Mouse (Mus musculus) G1E (cell line): ENCODE results near the gene Gadd45g. TPM values are rescaled to one million over a fixed set of nuclear protein-coding genes. Genes with fewer than 3 reads are reported as not detected.
A peak's percentile ranks its signal among the peaks of the same experiment; 100 is the strongest.

ENCODE experiments used
- ATAC-seq: 2 replicates; pipeline ENCODE4 v1.8.0; 2016; ENCODE audit warnings: mild to moderate bottlenecking; ENCODE audit not compliant: insufficient number of reproducible peaks, poor library complexity, low FRiP score, severe bottlenecking; ENCODE audit errors: extremely low read depth
- DNase-seq: peaks from one replicate; pipeline ENCODE4 v3.0.0; 2012; ENCODE audit warnings: low spot score
- H3K27me3 ChIP-seq: 2 replicates; pipeline ENCODE4 v1.6.1; 2012; ENCODE audit warnings: mild to moderate bottlenecking, low read length, inconsistent platforms; ENCODE audit not compliant: insufficient read depth
- H3K36me3 ChIP-seq: replicated peaks from 2 replicates; pipeline ENCODE3; 2012; ENCODE audit warnings: mild to moderate bottlenecking, inconsistent platforms
- H3K4me1 ChIP-seq: 2 replicates; pipeline ENCODE4 v1.6.1; 2012; ENCODE audit warnings: low read depth, low read length, inconsistent platforms, mixed read lengths; ENCODE audit not compliant: insufficient read depth
- H3K4me3 ChIP-seq: 2 replicates; pipeline ENCODE4 v1.5.1; 2012; ENCODE audit warnings: low read depth, mild to moderate bottlenecking, inconsistent platforms, low read length, moderate library complexity, mixed read lengths
- H3K9me3 ChIP-seq: replicated peaks from 2 replicates; pipeline ENCODE4 v1.6.1; 2012; ENCODE audit warnings: inconsistent platforms
- CTCF ChIP-seq: IDR thresholded peaks from 2 replicates; pipeline ENCODE4 v1.5.1; 2012; ENCODE audit warnings: low read depth, low read length, inconsistent platforms, mixed read lengths
- GATA1 ChIP-seq: IDR thresholded peaks from 2 replicates; pipeline ENCODE4 v1.6.1; 2012; ENCODE audit warnings: borderline replicate concordance, low read length, inconsistent platforms, mixed read lengths
- GATA2 ChIP-seq: IDR thresholded peaks from 2 replicates; pipeline ENCODE4 v1.6.1; 2012; ENCODE audit warnings: low read depth, low read length, inconsistent platforms, borderline replicate concordance
- POLR2AphosphoS5 ChIP-seq: IDR thresholded peaks from 2 replicates; pipeline ENCODE4 v1.6.1; 2012; ENCODE audit warnings: low read depth, low read length, inconsistent platforms; ENCODE audit not compliant: insufficient replicate concordance
- TAL1 ChIP-seq: conservative IDR thresholded peaks from 2 replicates; pipeline ENCODE4 v1.6.1; 2012; ENCODE audit warnings: low read depth, low read length, inconsistent platforms, mixed read lengths
- polyA plus RNA-seq: library from polyadenylated mRNA; stranded (reverse); fragments of >175 nt; gene quantifications from 2 replicates; pipeline ENCODE4 v1.2.3, GENCODE M21; 2012
- total RNA-seq, 2 experiments: library from RNA; stranded (forward) in 1 of 2; stranded (reverse) in 1 of 2; fragments of 200-1000 nt in 1 of 2; fragments of >200 nt in 1 of 2; fragmentation: Nextera tagmentation in 1 of 2; gene quantifications; 2 replicates each; pipeline ENCODE4 v1.2.3; 2014 to 2017

The Gadd45g gene
- total and polyA plus RNA-seq, 3 experiments: 8.1 to 32.6 (median 13.6) TPM

GRCm38 (mm10) chr13:51881271-51882128, 35.0 kb downstream of the Gadd45g start:
- Histone ChIP-seq H3K9me3 (no peaks in the 10 kb centered on the region), H3K4me1 (peaks cover 10% of the 10 kb centered on the region), H3K4me3 (no peak overlapping the region), H3K27me3 (peaks cover 63% of the 10 kb centered on the region), H3K36me3 (no peaks in the 10 kb centered on the region)
- no peak for TF ChIP-seq GATA1
- no peak for TF ChIP-seq POLR2AphosphoS5
- no peak for TF ChIP-seq GATA2
- no peak for TF ChIP-seq CTCF
- no peak for TF ChIP-seq TAL1
- no peak for DNase-seq
- ATAC-seq: peak; percentile 28; the same call in 1 of the 2 replicates

DNA sequence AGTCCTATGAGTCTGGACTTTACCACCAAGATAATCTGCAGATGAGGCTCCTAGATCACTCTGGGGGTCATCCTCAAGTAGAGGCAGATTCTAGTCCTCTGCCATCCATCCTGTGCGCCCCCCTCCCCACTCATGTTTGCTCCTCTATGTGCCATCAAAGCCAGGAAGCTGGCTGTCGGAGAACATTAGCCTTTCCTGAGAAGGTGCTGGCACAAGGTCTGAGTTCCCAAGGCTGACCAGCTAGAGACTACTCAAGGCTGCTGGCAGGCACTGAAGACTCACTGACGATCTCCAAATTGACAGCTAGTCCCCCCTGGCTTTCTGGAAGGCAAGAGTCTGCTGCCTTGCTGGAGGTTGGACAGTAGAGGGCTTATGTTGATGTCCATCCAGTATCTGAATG, 35.7 kb downstream of the Gadd45g start:
- H3K4me3 ChIP-seq: no peak overlapping the region
- ATAC-seq (no peak), DNase-seq (no peak)
- no peak for TF ChIP-seq GATA1
- TF ChIP-seq GATA2: no peak
- no peak for TF ChIP-seq CTCF
- no peak for TF ChIP-seq TAL1
- no peak for TF ChIP-seq POLR2AphosphoS5
- H3K27me3 ChIP-seq: peaks cover 68% of the 10 kb centered on the region
- no peaks in the 10 kb centered on the region for H3K36me3 ChIP-seq
- H3K4me1 ChIP-seq: peaks cover 10% of the 10 kb centered on the region
- no peaks in the 10 kb centered on the region for H3K9me3 ChIP-seq

DNA sequence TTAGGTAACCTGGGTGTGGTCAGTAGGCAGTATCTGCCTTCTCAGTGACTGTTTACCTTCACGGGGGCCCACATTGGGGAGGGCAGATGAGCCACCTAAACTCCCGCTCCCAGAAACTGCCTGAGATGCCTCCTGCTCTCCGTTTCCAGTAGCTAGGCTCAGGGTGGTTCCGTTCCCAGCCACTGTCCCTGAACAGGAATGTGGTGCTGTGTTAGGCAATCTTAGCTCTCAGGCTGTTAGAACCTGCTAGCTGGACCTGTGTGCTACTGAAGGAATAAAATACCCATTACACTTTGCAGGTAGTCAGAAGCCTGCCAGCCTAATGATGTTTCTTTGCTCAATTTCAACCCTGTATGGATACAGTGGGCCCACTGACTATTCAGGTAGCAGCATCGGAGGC, 37.8 kb downstream of the Gadd45g start:
- Histone ChIP-seq H3K4me3 (no peak overlapping the region), H3K27me3 (peaks cover 73% of the 10 kb centered on the region), H3K4me1 (peaks cover 10% of the 10 kb centered on the region), H3K9me3 (no peaks in the 10 kb centered on the region), H3K36me3 (no peaks in the 10 kb centered on the region)
- TF ChIP-seq GATA1: no peak
- TF ChIP-seq GATA2: no peak
- no peak for TF ChIP-seq TAL1
- no peak for TF ChIP-seq POLR2AphosphoS5
- no peak for TF ChIP-seq CTCF
- no peak for DNase-seq
- no peak for ATAC-seq

- no peak for ATAC-seq
- no peak for TF ChIP-seq GATA2
- no peak for TF ChIP-seq GATA1
- no peak for TF ChIP-seq TAL1
- no peak for TF ChIP-seq POLR2AphosphoS5
- no peak for TF ChIP-seq CTCF
- H3K4me1 ChIP-seq: peaks cover 10% of the 10 kb centered on the region
These were observed 39.1 kb downstream of the Gadd45g start for GRCm38 (mm10) chr13:51885594-51885993.

DNA sequence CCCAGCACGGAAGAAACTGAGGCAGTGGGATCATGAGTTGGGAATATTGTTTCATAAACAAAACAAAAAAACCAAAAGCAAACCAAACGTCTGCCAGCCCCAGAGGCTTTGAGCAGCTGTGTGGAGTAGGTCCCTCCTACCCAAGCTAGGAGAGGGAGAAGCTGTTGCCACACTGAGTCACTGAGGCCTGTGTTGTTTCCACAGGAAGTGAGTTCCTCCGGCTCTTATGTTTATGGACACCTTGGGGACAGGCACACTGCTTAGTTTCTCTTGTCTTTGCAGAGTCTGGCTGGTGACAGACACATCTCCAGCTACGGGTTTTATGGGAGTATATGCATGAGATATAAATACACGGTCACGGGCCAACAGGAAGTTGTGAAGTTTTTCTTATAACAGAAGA, 39.6 kb downstream of the Gadd45g start:
- Histone ChIP-seq H3K27me3 (peaks cover 58% of the 10 kb centered on the region), H3K9me3 (no peaks in the 10 kb centered on the region), H3K4me3 (no peak overlapping the region), H3K36me3 (no peaks in the 10 kb centered on the region), H3K4me1 (peaks cover 8% of the 10 kb centered on the region)
- DNase-seq (no peak), ATAC-seq (no peak)
- TF ChIP-seq CTCF (no peak), POLR2AphosphoS5 (no peak)

More at GRCm38 (mm10) chr13:51885594-51885993, 39.1 kb downstream of the Gadd45g start:
- DNase-seq: no peak
- H3K27me3 ChIP-seq: peaks cover 63% of the 10 kb centered on the region
- no peak overlapping the region for H3K4me3 ChIP-seq
- no peaks in the 10 kb centered on the region for H3K9me3 ChIP-seq
- H3K36me3 ChIP-seq: no peaks in the 10 kb centered on the region

- DNase-seq: no peak
- Histone ChIP-seq H3K4me1 (peaks cover 2% of the 10 kb centered on the region; the same call in 1 of the 2 replicates), H3K9me3 (no peaks in the 10 kb centered on the region)
These were observed 40.2 kb downstream of the Gadd45g start for GRCm38 (mm10) chr13:51886723-51887122.

More at GRCm38 (mm10) chr13:51886723-51887122, 40.2 kb downstream of the Gadd45g start:
- no peak overlapping the region for H3K4me3 ChIP-seq
- H3K36me3 ChIP-seq: no peaks in the 10 kb centered on the region
- TF ChIP-seq CTCF (no peak), GATA1 (no peak), GATA2 (no peak), TAL1 (no peak), POLR2AphosphoS5 (no peak)
- H3K27me3 ChIP-seq: peaks cover 52% of the 10 kb centered on the region
- no peak for ATAC-seq
